Mouse (Mus musculus): ENCODE measurements around the gene Efna2. TPM values are rescaled to one million over a fixed set of nuclear protein-coding genes. Genes with fewer than 3 reads are reported as not detected.

The Efna2 gene
- polyA plus RNA-seq (2015; fragmentation: Nextera tagmentation; extraction: Ambion mirVana), result 53.4 and 54.6 TPM in 2 replicates

DNA sequence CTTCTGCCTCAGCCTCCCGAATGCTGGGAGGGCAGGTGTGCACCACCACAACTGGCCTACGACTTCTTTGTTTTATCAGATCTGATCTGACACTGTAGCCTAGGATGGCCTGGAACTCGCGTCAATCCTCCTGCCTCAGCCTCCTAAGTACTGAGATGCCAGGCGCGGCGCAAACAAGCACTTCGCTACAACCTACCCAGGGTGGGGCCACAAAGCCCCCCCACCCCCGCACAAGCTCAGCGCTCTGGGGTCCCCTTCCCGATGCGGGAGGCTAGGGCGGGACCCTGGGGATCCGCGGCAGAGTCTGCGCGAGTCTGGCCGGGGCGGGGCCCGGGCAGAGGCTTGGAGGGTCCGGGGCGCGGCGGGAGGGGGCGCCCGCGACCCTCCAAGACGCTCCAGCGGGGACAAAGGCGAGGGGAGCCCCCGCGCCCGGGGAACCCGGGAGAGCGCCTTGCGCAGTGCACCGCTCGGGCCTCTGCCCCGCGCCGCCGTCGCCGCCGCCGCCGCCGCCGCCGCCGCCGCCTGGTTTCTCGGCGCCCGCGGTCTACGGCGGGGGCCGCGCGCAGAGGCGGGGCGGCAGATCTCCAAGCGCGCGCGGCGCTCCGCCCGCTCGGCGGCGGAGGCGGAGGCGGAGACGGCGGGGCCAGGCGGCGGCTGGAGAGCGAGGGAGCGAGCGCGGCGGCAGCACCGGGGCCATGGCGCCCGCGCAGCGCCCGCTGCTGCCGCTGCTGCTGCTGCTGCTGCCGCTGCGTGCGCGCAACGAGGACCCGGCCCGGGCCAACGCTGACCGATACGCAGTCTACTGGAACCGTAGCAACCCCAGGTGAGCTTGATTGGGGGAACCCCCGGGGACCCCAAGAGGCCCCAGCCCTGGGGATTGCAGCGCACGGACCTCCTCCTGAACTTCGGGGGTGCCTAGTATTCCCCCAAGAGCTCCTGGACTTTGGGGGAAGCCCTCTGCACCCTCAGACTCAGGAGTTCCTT lies at the start of gene Efna2:
Gene Efna2, plus strand, starts transcription at position 415 of the 984 bp plus-strand sequence.
- WGBS, result 1% methylated on average over 101 of the region's 106 CpGs
- peak; percentile 66 for ATAC-seq (replicated peaks)

DNA sequence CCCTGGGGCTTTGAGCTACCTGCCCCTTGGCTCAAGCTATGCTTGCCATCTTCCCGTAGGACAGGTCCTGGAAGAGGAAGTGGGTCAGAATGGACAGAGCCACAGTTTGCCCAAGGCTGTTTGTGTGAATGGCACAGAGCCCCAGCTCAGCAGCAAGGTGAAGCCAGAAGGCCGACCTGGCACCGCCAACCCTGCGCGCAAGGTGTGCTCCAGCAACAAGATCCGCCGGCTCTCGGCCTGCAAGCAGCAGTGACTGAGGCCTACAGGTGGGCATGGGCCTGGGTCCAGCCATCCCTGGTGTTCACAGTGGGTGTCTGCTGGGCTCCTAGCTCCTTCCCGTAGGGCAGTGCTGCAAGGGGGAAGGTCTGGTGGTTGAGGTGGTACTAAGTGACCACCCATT lies 49.4 kb upstream of the Efna2 start:
- Histone ChIP-seq H3K4me3 (no peak overlapping the region), H3K9me3 (no peaks in the 10 kb centered on the region), H3K4me1 (peaks cover 18% of the 10 kb centered on the region), H3K4me2 (no peak overlapping the region), H3K27ac (no peak overlapping the region), H3K27me3 (replicated peaks) (no peaks in the 10 kb centered on the region), H3K36me3 (replicated peaks) (peaks cover 75% of the 10 kb centered on the region), H3K9ac (no peak overlapping the region)
- ATAC-seq (replicated peaks), result no peak
- 96% methylated on average over 9 of the region's 9 CpGs for WGBS

More for the DNA sequence above, at the start of gene Efna2:
- Histone ChIP-seq H3K4me3 (peak within 1 kb of the TSS; percentile 87), H3K27me3 (replicated peaks) (no peaks in the 10 kb centered on the region), H3K4me2 (peak within 1 kb of the TSS; percentile 72), H3K4me1 (peaks cover 40% of the 10 kb centered on the region), H3K9ac (peak within 1 kb of the TSS; percentile 88), H3K36me3 (replicated peaks) (no peaks in the 10 kb centered on the region), H3K9me3 (no peaks in the 10 kb centered on the region), H3K27ac (peak within 1 kb of the TSS; percentile 83)

GRCm38 (mm10) chr10:80130403-80131031 lies 48.8 kb upstream of the Efna2 start:
- Histone ChIP-seq H3K36me3 (replicated peaks) (peaks cover 82% of the 10 kb centered on the region), H3K9ac (no peak overlapping the region), H3K4me3 (no peak overlapping the region), H3K4me2 (no peak overlapping the region), H3K4me1 (peaks cover 18% of the 10 kb centered on the region), H3K9me3 (no peaks in the 10 kb centered on the region), H3K27ac (peak overlapping the region; percentile 2; the same call in 1 of the 2 replicates), H3K27me3 (replicated peaks) (no peaks in the 10 kb centered on the region)
- ATAC-seq (replicated peaks), result no peak
- 85% methylated on average over 18 of the region's 18 CpGs for WGBS

GRCm38 (mm10) chr10:80131316-80131951 lies 47.8 kb upstream of the Efna2 start:
- Histone ChIP-seq H3K4me3 (0 out of 2 replicates have a peak overlapping the region, but pooled peaks have one; percentile 8), H3K9me3 (no peaks in the 10 kb centered on the region), H3K27me3 (replicated peaks) (no peaks in the 10 kb centered on the region), H3K4me2 (peak overlapping the region; percentile 12), H3K27ac (peak overlapping the region; percentile 2; the same call in 1 of the 2 replicates), H3K36me3 (replicated peaks) (peaks cover 75% of the 10 kb centered on the region), H3K9ac (no peak overlapping the region), H3K4me1 (peaks cover 22% of the 10 kb centered on the region)
- ATAC-seq (replicated peaks), result peak; percentile 62
- 14% methylated on average over 55 of the region's 55 CpGs for WGBS

GRCm38 (mm10) chr10:80131952-80132350 lies 47.3 kb upstream of the Efna2 start:
- ATAC-seq (replicated peaks), result peak; percentile 12; the same call in 1 of the 2 replicates
- H3K4me1 ChIP-seq, result peaks cover 27% of the 10 kb centered on the region
- 25% methylated on average over 27 of the region's 27 CpGs for WGBS
- no peaks in the 10 kb centered on the region for H3K9me3 ChIP-seq
- no peak overlapping the region for H3K27ac ChIP-seq
- H3K4me3 ChIP-seq, result 0 out of 2 replicates have a peak overlapping the region, but pooled peaks have one; percentile 8
- no peaks in the 10 kb centered on the region for H3K27me3 ChIP-seq (replicated peaks)
- H3K9ac ChIP-seq, result no peak overlapping the region
- H3K36me3 ChIP-seq (replicated peaks), result peaks cover 70% of the 10 kb centered on the region
- H3K4me2 ChIP-seq, result peak overlapping the region; percentile 12

DNA sequence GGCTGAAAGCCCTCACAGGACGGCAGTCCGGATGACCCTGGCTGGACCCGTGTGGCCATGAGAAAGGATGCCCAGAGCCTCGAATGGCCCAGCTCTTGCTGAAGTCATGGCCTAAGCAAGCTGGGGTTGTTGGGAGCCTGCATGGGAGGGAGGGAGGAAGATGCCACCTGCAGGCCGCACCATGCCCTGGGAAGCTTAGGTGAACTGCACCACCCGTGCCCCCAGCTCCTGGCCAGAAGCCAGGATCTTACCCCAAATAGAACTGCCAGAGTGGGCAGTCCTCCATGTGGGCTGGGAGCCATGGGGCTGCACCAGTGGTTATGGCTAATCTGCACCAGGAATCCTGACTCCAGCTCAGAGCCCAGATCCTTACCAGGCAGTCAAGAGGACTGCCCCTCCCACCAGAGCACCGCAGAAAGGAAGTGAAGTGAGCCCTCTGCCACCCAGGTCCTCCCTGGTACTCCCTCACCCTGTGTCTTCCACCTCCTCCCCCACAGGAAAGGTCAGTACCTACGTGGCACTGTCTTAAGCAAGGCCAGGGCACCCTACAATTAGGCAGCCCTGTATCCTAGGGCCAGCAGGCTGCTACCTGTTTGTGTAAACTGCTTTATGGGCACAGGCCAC lies 45.9 kb upstream of the Efna2 start:
- peaks cover 57% of the 10 kb centered on the region for H3K36me3 ChIP-seq (replicated peaks)
- H3K4me2 ChIP-seq, result no peak overlapping the region
- no peak for ATAC-seq (replicated peaks)
- no peak overlapping the region for H3K9ac ChIP-seq
- peaks cover 39% of the 10 kb centered on the region for H3K4me1 ChIP-seq
- 65% methylated on average over 8 of the region's 8 CpGs for WGBS
- no peak overlapping the region for H3K27ac ChIP-seq
- no peak overlapping the region for H3K4me3 ChIP-seq
- H3K9me3 ChIP-seq, result no peaks in the 10 kb centered on the region
- H3K27me3 ChIP-seq (replicated peaks), result no peaks in the 10 kb centered on the region

GRCm38 (mm10) chr10:80134421-80134820 lies 44.9 kb upstream of the Efna2 start:
- Histone ChIP-seq H3K4me2 (no peak overlapping the region), H3K36me3 (replicated peaks) (peaks cover 49% of the 10 kb centered on the region), H3K27ac (no peak overlapping the region), H3K27me3 (replicated peaks) (no peaks in the 10 kb centered on the region), H3K9me3 (no peaks in the 10 kb centered on the region), H3K9ac (no peak overlapping the region), H3K4me1 (peaks cover 42% of the 10 kb centered on the region), H3K4me3 (no peak overlapping the region)
- WGBS, result 90% methylated on average over 9 of the region's 9 CpGs
- no peak for ATAC-seq (replicated peaks)

GRCm38 (mm10) chr10:80135161-80135560 lies 44.1 kb upstream of the Efna2 start:
- H3K4me3 ChIP-seq, result no peak overlapping the region
- no peak for ATAC-seq (replicated peaks)
- H3K9me3 ChIP-seq, result no peaks in the 10 kb centered on the region
- H3K9ac ChIP-seq, result no peak overlapping the region
- H3K4me2 ChIP-seq, result no peak overlapping the region
- peaks cover 47% of the 10 kb centered on the region for H3K36me3 ChIP-seq (replicated peaks)
- H3K27ac ChIP-seq, result no peak overlapping the region
- WGBS, result 86% methylated on average over 10 of the region's 10 CpGs
- peaks cover 46% of the 10 kb centered on the region for H3K4me1 ChIP-seq
- H3K27me3 ChIP-seq (replicated peaks), result no peaks in the 10 kb centered on the region

GRCm38 (mm10) chr10:80135641-80136040 lies 43.6 kb upstream of the Efna2 start:
- Histone ChIP-seq H3K9me3 (no peaks in the 10 kb centered on the region), H3K36me3 (replicated peaks) (peaks cover 45% of the 10 kb centered on the region), H3K9ac (no peak overlapping the region), H3K27me3 (replicated peaks) (no peaks in the 10 kb centered on the region), H3K4me2 (0 out of 2 replicates have a peak overlapping the region, but pooled peaks have one; percentile 94), H3K4me3 (no peak overlapping the region), H3K4me1 (peaks cover 48% of the 10 kb centered on the region), H3K27ac (no peak overlapping the region)
- 89% methylated on average over 1 of the region's 1 CpGs for WGBS
- ATAC-seq (replicated peaks), result no peak

DNA sequence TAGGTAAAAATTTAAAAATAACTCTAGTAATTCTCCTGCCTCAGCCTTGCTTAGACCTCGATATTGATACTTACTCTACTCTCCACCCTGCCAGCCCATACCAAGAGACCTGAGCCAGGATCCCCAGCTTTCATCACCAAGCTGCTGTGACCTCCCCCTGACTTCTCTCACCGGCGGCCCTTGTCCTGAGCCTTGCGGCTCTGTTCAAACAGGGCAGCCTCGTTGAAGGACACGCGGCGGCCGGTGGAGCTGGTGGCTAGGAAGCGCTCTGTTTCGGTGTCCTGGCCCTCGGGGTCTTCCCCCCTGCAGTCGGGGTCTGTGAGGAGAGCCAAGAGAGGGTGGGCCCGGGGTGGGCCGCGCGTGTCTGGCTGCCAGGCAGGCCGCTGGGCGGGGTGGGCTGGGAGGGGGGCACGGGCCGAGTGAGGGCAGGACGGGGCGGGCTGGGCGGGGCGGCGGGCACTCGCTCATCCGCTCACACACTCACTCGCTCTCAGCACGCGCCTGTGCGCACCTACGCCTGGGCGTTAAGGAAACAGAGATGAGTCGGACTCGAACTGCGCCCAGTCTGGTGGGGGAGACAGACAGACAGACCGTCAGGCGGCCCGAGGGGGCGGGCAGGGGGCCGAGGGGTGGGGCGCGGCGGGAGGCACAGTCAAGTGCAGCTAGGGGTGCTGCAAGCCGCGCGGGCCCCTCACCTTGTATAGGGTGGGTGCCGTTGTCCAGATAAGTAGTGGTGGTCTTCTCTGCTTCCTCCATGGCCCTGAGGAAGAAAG lies 42.9 kb upstream of the Efna2 start:
- H3K9me3 ChIP-seq, result no peaks in the 10 kb centered on the region
- H3K27ac ChIP-seq, result peak overlapping the region; percentile 96
- no peaks in the 10 kb centered on the region for H3K27me3 ChIP-seq (replicated peaks)
- peaks cover 37% of the 10 kb centered on the region for H3K36me3 ChIP-seq (replicated peaks)
- H3K4me2 ChIP-seq, result peak overlapping the region; percentile 94
- peak overlapping the region; percentile 79 for H3K4me3 ChIP-seq
- 18% methylated on average over 41 of the region's 49 CpGs for WGBS
- ATAC-seq (replicated peaks), result no peak
- peak overlapping the region; percentile 97 for H3K9ac ChIP-seq
- H3K4me1 ChIP-seq, result peaks cover 51% of the 10 kb centered on the region

Data from midbrain, embryonic 15.5 days (tissue).